Mouse (Mus musculus) heart, adult 2 months (tissue): ENCODE measurements at regions not wholly inside any gene's neighbourhood (a gene's known extent, or its start where the extent isn't known, plus 50 kb on each side); places are given as distances from the start of the nearest gene placed in this dataset.
A peak's percentile ranks its signal among the peaks of the same experiment; 100 is the strongest.
"Not testable (repeated sequence)": the region's sequence is repeated elsewhere in the genome, so short reads cannot be mapped to it uniquely, and the experiment has no call there.

Experiments used
- DNase-seq, 2 experiments: peaks; one replicate each; pipeline ENCODE4 v3.0.0; 2021
- H3K27ac ChIP-seq: fragments of 200-600 bp; 2 replicates; pipeline ENCODE4 v1.8.1; 2022
- H3K27me3 ChIP-seq: fragments of 200-500 bp; 2 replicates; pipeline ENCODE4 v1.6.1; 2012; ENCODE audit warnings: mild to moderate bottlenecking, low read length, inconsistent platforms, mixed read lengths; ENCODE audit not compliant: control insufficient read depth, insufficient read depth
- H3K36me3 ChIP-seq: fragments of 200-500 bp; 2 replicates; pipeline ENCODE4 v1.6.1; 2012; ENCODE audit warnings: low read length, inconsistent platforms; ENCODE audit not compliant: control insufficient read depth, insufficient read depth
- H3K4me1 ChIP-seq: fragments of 200-500 bp; 2 replicates; pipeline ENCODE4 v1.6.1; 2011; ENCODE audit warnings: low read length; ENCODE audit not compliant: control insufficient read depth, insufficient read depth
- H3K4me3 ChIP-seq: fragments of 200-600 bp; 2 replicates; pipeline ENCODE4 v1.8.1; 2022
- H3K79me2 ChIP-seq: fragments of 200-500 bp; replicated peaks from 2 replicates; pipeline ENCODE4 v1.6.1; 2012; ENCODE audit warnings: mild to moderate bottlenecking, inconsistent platforms, low read length, moderate library complexity, mixed read lengths; ENCODE audit not compliant: control insufficient read depth, insufficient read depth
- H3K9ac ChIP-seq: fragments of 200-500 bp; 2 replicates; pipeline ENCODE4 v1.6.1; 2012; ENCODE audit warnings: low read depth, mild to moderate bottlenecking, control low read depth, inconsistent platforms, low read length, mixed read lengths
- CTCF ChIP-seq: fragments of 200-600 bp; IDR thresholded peaks from 2 replicates; pipeline ENCODE4 v1.8.1; 2022; ENCODE audit warnings: antibody characterized with exemption, mild to moderate bottlenecking, moderate library complexity
- EP300 ChIP-seq: fragments of 200-500 bp; IDR thresholded peaks from 2 replicates; pipeline ENCODE4 v1.6.1; 2011; ENCODE audit warnings: low read depth, low read length, control low read depth; ENCODE audit not compliant: insufficient read depth
- POLR2A ChIP-seq: fragments of 200-500 bp; IDR thresholded peaks from 2 replicates; pipeline ENCODE4 v1.6.1; 2011; ENCODE audit warnings: mild to moderate bottlenecking, low read depth, low read length, control low read depth; ENCODE audit not compliant: insufficient read depth
- WGBS: fragments of 180-500 bp; shearing (Covaris S2); methylation state at CpG from one replicate; pipeline ENCODE4 v1.1.7; 2018; 5-methylcytosine and 5-hydroxymethylcytosine counted together
- intact Hi-C: fragments of 180-260 bp; cut with DNase I; formaldehyde crosslinking; loops from one replicate; pipeline ENCODE4 v1.15.1; 2025

GRCm38 (mm10) chr19:19347017-19347416, 236.0 kb upstream of the Rorb start:
- no peak for TF ChIP-seq EP300
- TF ChIP-seq CTCF, result peak; percentile 37
- no peak overlapping the region for H3K27ac ChIP-seq
- no peak for DNase-seq
- H3K27me3 ChIP-seq, result no peaks in the 10 kb centered on the region
- no peak overlapping the region for H3K4me3 ChIP-seq
- H3K4me1 ChIP-seq, result no peaks in the 10 kb centered on the region
- no peak overlapping the region for H3K9ac ChIP-seq
- intact Hi-C loops, result no loop called here
- 41% methylated on average over 2 of the region's 2 CpGs for WGBS
- no peaks in the 10 kb centered on the region for H3K79me2 ChIP-seq
- no peaks in the 10 kb centered on the region for H3K36me3 ChIP-seq

- intact Hi-C loops, result no loop called here
- Histone ChIP-seq H3K4me1 (no peaks in the 10 kb centered on the region), H3K36me3 (no peaks in the 10 kb centered on the region), H3K79me2 (no peaks in the 10 kb centered on the region), H3K27me3 (no peaks in the 10 kb centered on the region), H3K4me3 (no peak overlapping the region), H3K27ac (no peak overlapping the region), H3K9ac (no peak overlapping the region)
- 69% methylated on average over 7 of the region's 7 CpGs for WGBS
- no peak for DNase-seq
- TF ChIP-seq CTCF (no peak), EP300 (no peak)
Observed at GRCm38 (mm10) chr19:19344426-19344811, 233.4 kb upstream of the Rorb start.

GRCm38 (mm10) chr19:19343702-19344425, 232.9 kb upstream of the Rorb start:
- 50% methylated on average over 10 of the region's 10 CpGs for WGBS
- no peak overlapping the region for H3K4me3 ChIP-seq
- H3K27ac ChIP-seq, result no peak overlapping the region
- no peaks in the 10 kb centered on the region for H3K4me1 ChIP-seq
- TF ChIP-seq EP300, result no peak
- TF ChIP-seq CTCF, result no peak
- TF ChIP-seq POLR2A, result no peak
- H3K27me3 ChIP-seq, result no peaks in the 10 kb centered on the region
- H3K79me2 ChIP-seq, result no peaks in the 10 kb centered on the region
- H3K36me3 ChIP-seq, result no peaks in the 10 kb centered on the region
- intact Hi-C loops, result no loop called here
- H3K9ac ChIP-seq, result no peak overlapping the region
- DNase-seq, result no peak

- WGBS, result 80% methylated on average over 2 of the region's 2 CpGs
- intact Hi-C loops, H3K9ac ChIP-seq, H3K36me3 ChIP-seq, H3K27ac ChIP-seq, H3K4me3 ChIP-seq, H3K79me2 ChIP-seq, H3K27me3 ChIP-seq, H3K4me1 ChIP-seq, DNase-seq: not testable (repeated sequence)
Observed at GRCm38 (mm10) chr19:19307142-19307541, 196.1 kb upstream of the Rorb start.

DNA sequence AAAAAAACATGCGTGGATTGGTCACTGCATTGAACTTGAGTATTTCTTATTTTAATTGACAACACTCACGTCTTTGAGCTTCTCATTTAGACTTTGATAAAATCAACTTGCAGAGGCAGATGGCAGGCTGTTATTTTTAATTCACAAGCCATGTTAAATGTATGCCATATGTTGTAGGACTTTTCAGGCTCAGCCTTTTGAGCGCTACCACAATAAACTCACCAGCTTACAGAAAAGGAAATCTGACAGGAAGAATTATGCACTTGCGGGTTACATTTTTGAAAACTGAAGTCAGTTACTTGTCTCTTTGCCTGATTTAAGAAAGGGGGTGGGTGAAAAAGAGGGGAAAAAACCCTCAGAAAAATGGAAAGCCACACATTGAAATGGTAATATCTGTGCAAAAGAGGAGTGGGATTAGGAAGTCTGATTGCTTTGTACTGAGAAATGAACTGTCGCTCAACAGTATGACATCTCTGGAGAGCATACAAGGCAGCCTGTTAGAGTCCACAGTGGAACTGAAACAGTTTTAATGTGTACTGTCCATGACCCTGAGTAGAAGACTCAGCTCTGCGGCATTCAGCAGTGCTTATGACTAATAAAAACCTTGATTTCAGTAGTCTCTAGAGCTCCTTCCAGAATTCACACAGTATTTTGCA, 195.6 kb upstream of the Rorb start:
- WGBS, result 79% methylated on average over 6 of the region's 6 CpGs
- DNase-seq, result no peak
- TF ChIP-seq EP300 (no peak), POLR2A (no peak), CTCF (no peak)
- Histone ChIP-seq H3K27me3 (no peaks in the 10 kb centered on the region), H3K4me1 (no peaks in the 10 kb centered on the region), H3K9ac (no peak overlapping the region), H3K36me3 (no peaks in the 10 kb centered on the region), H3K79me2 (no peaks in the 10 kb centered on the region), H3K27ac (no peak overlapping the region), H3K4me3 (no peak overlapping the region)
- intact Hi-C loops, result no loop called here

GRCm38 (mm10) chr19:19285864-19286263, 174.9 kb upstream of the Rorb start:
- 72% methylated on average over 3 of the region's 3 CpGs for WGBS
- H3K79me2 ChIP-seq, H3K4me1 ChIP-seq, H3K4me3 ChIP-seq, H3K27ac ChIP-seq, intact Hi-C loops, DNase-seq, H3K36me3 ChIP-seq, H3K27me3 ChIP-seq, H3K9ac ChIP-seq: not testable (repeated sequence)
